Mouse (Mus musculus) limb, embryonic 11.5 days (tissue): Measurements from ENCODE around the gene Gpr87. TPM values are rescaled to one million over a fixed set of nuclear protein-coding genes. Genes with fewer than 3 reads are reported as not detected.
"Not testable (repeated sequence)": the region's sequence is repeated elsewhere in the genome, so short reads cannot be mapped to it uniquely, and the experiment has no call there.

Experiments used
- ATAC-seq: fragments of 200-750 bp; cut with Nextera tagmentation; 2 replicates; pipeline ENCODE4 v1.8.0; 2017; ENCODE audit warnings: low read depth; ENCODE audit not compliant: insufficient number of reproducible peaks, low FRiP score, low TSS enrichment
- DNase-seq: peaks from one replicate; pipeline ENCODE4 v3.0.0-alpha.2; 2015; ENCODE audit warnings: low spot score
- H3K27ac ChIP-seq: fragments of 300-500 bp; sonication (generic); replicated peaks from 2 replicates; pipeline ENCODE4 v1.5.1; 2014; ENCODE audit warnings: low read depth, mild to moderate bottlenecking, low read length
- H3K27me3 ChIP-seq: fragments of 300-500 bp; sonication (generic); 2 replicates; pipeline ENCODE4 v1.6.1; 2014; ENCODE audit warnings: mild to moderate bottlenecking, low read length, mixed read lengths; ENCODE audit not compliant: control insufficient read depth, insufficient read depth
- H3K36me3 ChIP-seq: fragments of 300-500 bp; sonication (generic); 2 replicates; pipeline ENCODE4 v1.6.1; 2014; ENCODE audit warnings: mild to moderate bottlenecking, low read length, moderate library complexity, mixed read lengths; ENCODE audit not compliant: control insufficient read depth, insufficient read depth
- H3K4me1 ChIP-seq: fragments of 300-500 bp; sonication (generic); 2 replicates; pipeline ENCODE4 v1.6.1; 2014; ENCODE audit warnings: low read length, mixed read lengths; ENCODE audit not compliant: control insufficient read depth, insufficient read depth
- H3K4me2 ChIP-seq: fragments of 300-500 bp; sonication (generic); 2 replicates; pipeline ENCODE4 v1.6.1; 2014; ENCODE audit warnings: low read depth, mild to moderate bottlenecking, moderate library complexity; ENCODE audit not compliant: severe bottlenecking
- H3K4me3 ChIP-seq: fragments of 300-500 bp; sonication (generic); 2 replicates; pipeline ENCODE4 v1.5.1; 2014; ENCODE audit warnings: low read depth, low read length
- H3K9ac ChIP-seq: fragments of 300-500 bp; sonication (generic); 2 replicates; pipeline ENCODE4 v1.6.1; 2014; ENCODE audit warnings: mild to moderate bottlenecking, low read length
- H3K9me3 ChIP-seq: fragments of 300-500 bp; sonication (generic); 2 replicates; pipeline ENCODE4 v1.6.1; 2016; ENCODE audit warnings: low read length; ENCODE audit not compliant: control insufficient read depth
- WGBS: fragments of 180-500 bp; shearing (Covaris S2); extraction: QIAGEN DNeasy Blood & Tissue Kit; methylation state at CpG from one replicate; pipeline ENCODE4 v1.1.7; 2014; 5-methylcytosine and 5-hydroxymethylcytosine counted together
- polyA plus RNA-seq: library from polyadenylated mRNA; unstranded; fragments of >200 nt; fragmentation: Nextera tagmentation; extraction: Ambion mirVana; gene quantifications from 2 replicates; pipeline ENCODE4 v1.2.1, GENCODE M21; 2014

Gene Gpr87
- polyA plus RNA-seq, 1 experiment from 2014 or later: 0.68 TPM

DNA sequence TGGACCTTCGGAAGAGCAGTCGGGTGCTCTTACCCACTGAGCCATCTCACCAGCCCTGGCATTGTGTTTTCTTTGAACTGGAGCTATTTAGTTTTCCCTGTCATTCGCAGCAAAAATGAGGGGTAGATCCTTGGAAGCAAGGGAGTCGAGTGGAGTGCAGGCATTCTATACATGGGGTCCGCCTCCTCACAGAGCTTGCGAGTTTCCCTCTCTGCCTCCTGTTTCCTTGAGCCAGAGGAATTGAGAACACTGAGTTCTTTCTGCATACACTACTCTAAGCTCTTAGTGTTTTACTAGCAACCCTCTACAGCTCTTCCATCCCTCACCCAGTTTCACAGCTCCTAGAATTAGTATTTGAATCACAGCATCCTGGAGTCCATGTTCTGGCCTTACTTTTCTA lies 39.5 kb downstream of the Gpr87 start:
- no peak for ATAC-seq
- no peaks in the 10 kb centered on the region for H3K27me3 ChIP-seq
- WGBS: 93% methylated on average over 6 of the region's 6 CpGs
- H3K9me3 ChIP-seq: no peaks in the 10 kb centered on the region
- no peak for DNase-seq
- H3K27ac ChIP-seq: no peak overlapping the region
- no peak overlapping the region for H3K4me3 ChIP-seq
- no peak overlapping the region for H3K4me2 ChIP-seq
- no peaks in the 10 kb centered on the region for H3K4me1 ChIP-seq
- H3K36me3 ChIP-seq: no peaks in the 10 kb centered on the region
- no peak overlapping the region for H3K9ac ChIP-seq

GRCm38 (mm10) chr3:59154888-59155287 lies 40.0 kb downstream of the Gpr87 start:
- no peak overlapping the region for H3K4me2 ChIP-seq
- 65% methylated on average over 2 of the region's 2 CpGs for WGBS
- H3K27me3 ChIP-seq: no peaks in the 10 kb centered on the region
- no peaks in the 10 kb centered on the region for H3K9me3 ChIP-seq
- DNase-seq (no peak), ATAC-seq (no peak)
- no peak overlapping the region for H3K9ac ChIP-seq
- no peak overlapping the region for H3K4me3 ChIP-seq
- H3K27ac ChIP-seq: no peak overlapping the region
- H3K4me1 ChIP-seq: no peaks in the 10 kb centered on the region
- no peaks in the 10 kb centered on the region for H3K36me3 ChIP-seq

GRCm38 (mm10) chr3:59153424-59153823 lies 41.5 kb downstream of the Gpr87 start, which contains the start of gene P2ry14:
TSS of gene P2ry14 (minus strand) at chr3:59153618.
- 84% methylated on average over 5 of the region's 5 CpGs for WGBS
- no peak within 1 kb of the TSS for H3K9ac ChIP-seq
- DNase-seq (no peak), ATAC-seq (no peak)
- H3K4me3 ChIP-seq: no peak within 1 kb of the TSS
- H3K27ac ChIP-seq: no peak within 1 kb of the TSS
- H3K4me2 ChIP-seq: no peak within 1 kb of the TSS
- H3K27me3 ChIP-seq: no peaks in the 10 kb centered on the region
- H3K4me1 ChIP-seq: no peaks in the 10 kb centered on the region
- H3K36me3 ChIP-seq: no peaks in the 10 kb centered on the region
- no peaks in the 10 kb centered on the region for H3K9me3 ChIP-seq

DNA sequence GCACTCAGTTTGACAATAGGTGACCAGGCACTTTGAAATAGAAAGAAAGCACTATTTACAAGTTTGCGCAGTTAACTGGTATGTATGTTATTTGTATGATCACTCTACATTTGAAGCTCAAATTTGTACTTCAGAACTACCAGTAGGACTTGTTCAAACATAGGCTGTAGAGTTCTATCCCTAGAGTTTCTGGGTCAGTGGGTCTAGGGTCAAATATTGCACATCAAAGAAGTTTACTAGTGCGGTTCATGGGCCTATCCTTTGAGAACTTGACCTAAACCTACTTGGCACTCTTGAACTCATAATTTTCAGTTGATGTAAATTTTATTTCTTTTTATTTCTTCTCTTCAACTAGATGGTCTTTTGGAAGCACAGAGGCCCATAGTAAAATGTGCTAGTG lies 44.3 kb downstream of the Gpr87 start:
- no peak for DNase-seq
- Histone ChIP-seq H3K9ac (no peak overlapping the region), H3K36me3 (no peaks in the 10 kb centered on the region), H3K9me3 (no peaks in the 10 kb centered on the region), H3K4me3 (no peak overlapping the region), H3K27me3 (no peaks in the 10 kb centered on the region), H3K4me2 (no peak overlapping the region), H3K27ac (no peak overlapping the region), H3K4me1 (no peaks in the 10 kb centered on the region)
- ATAC-seq: no peak
- WGBS: 95% methylated on average over 2 of the region's 2 CpGs

DNA sequence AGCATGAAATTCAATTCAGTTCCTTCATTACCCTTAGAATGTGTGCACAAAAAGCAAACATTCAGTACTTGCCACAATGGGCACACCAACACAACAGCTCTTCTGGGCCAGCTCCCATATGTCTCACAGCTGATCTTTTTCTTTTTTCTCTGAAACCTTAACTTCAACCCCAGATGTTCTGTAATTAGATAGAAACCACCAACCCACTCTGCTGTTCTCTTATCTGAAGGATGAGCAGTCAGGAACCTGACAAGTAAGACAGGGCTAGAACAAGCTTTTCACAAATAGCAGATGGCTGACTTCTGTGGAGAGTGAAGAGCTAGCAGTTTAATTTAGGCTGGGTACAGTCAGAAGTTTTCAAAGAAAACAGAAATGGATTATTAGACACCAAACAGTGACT lies 45.3 kb downstream of the Gpr87 start:
- no peaks in the 10 kb centered on the region for H3K36me3 ChIP-seq
- DNase-seq (no peak), ATAC-seq (no peak)
- no peak overlapping the region for H3K4me2 ChIP-seq
- H3K4me1 ChIP-seq: no peaks in the 10 kb centered on the region
- H3K4me3 ChIP-seq: no peak overlapping the region
- no peaks in the 10 kb centered on the region for H3K9me3 ChIP-seq
- no peak overlapping the region for H3K9ac ChIP-seq
- H3K27me3 ChIP-seq: no peaks in the 10 kb centered on the region
- no peak overlapping the region for H3K27ac ChIP-seq

- H3K9me3 ChIP-seq: no peaks in the 10 kb centered on the region
- no peak overlapping the region for H3K9ac ChIP-seq
- H3K4me1 ChIP-seq: no peaks in the 10 kb centered on the region
- H3K4me3 ChIP-seq: no peak overlapping the region
- no peak for ATAC-seq
- H3K4me2 ChIP-seq: no peak overlapping the region
- no peaks in the 10 kb centered on the region for H3K36me3 ChIP-seq
- no peaks in the 10 kb centered on the region for H3K27me3 ChIP-seq
- 48% methylated on average over 5 of the region's 5 CpGs for WGBS
- no peak for DNase-seq
- H3K27ac ChIP-seq: no peak overlapping the region
Observed at GRCm38 (mm10) chr3:59145194-59145593, 49.7 kb downstream of the Gpr87 start.

DNA sequence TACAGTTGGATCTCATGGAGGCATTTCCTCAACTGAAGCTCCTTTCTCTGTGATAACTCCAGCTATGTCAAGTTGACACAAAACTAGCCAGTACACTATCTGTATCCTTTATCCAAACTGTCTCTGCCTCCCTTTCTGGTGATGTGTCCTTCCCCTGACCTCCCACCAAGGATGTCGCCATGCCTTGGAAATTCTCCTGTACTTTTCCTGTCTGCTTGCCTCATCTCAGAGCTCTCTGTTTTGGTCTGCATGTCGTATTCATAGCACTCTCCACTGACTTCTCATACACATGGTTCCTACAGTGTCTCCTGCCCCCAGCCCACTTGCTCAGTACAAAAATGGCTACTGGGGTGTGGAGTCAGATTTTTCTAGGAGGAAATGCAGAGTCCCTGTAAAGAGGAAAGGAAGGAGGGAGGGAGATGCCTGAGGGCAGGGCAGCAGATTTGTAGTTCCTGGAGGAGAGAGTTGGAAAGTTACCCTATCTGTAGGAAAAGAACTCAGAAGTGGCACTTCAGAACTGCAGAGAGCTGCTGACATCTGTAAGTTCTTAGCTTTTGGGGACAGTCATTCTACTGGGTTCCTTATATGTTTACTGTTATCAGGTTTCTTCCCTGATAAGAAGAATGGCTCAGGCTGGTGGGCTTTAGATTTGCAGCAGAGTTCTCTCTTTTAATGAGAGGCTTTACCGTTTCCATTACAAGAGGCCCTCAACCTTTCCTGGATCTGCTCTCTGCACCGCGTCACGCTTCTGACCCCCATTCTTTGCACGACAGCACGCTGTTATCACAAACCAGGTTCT lies 53.2 kb downstream of the Gpr87 start:
- DNase-seq (no peak), ATAC-seq (no peak)
- Histone ChIP-seq H3K9ac (no peak overlapping the region), H3K9me3 (no peaks in the 10 kb centered on the region), H3K36me3 (no peaks in the 10 kb centered on the region), H3K4me3 (no peak overlapping the region), H3K27me3 (no peaks in the 10 kb centered on the region), H3K27ac (no peak overlapping the region), H3K4me2 (no peak overlapping the region), H3K4me1 (no peaks in the 10 kb centered on the region)
- WGBS: 71% methylated on average over 8 of the region's 8 CpGs

DNA sequence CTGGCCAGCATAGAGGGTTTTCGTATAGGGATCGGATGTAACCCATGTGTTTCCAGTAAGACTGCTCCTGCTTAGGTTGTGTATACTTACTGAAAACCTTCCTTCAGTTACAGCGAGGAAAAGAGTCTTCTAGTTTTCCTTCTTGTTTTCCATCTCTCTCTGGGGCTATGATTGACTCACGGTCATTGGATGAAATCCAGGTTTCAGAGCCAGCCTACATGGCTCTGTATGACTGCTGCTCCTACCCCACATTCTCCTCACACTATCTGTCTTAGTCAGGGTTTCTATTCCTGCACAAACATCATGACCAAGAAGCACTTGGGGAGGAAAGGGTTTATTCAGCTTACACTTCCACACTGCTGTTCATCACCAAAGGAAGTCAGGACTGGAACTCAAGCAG lies 54.0 kb downstream of the Gpr87 start:
- not testable (repeated sequence) for H3K4me2 ChIP-seq, DNase-seq, H3K9ac ChIP-seq, ATAC-seq, H3K27ac ChIP-seq, H3K36me3 ChIP-seq, H3K4me1 ChIP-seq, H3K4me3 ChIP-seq, H3K9me3 ChIP-seq, H3K27me3 ChIP-seq
- 91% methylated on average over 4 of the region's 4 CpGs for WGBS

GRCm38 (mm10) chr3:59140115-59140514 lies 54.8 kb downstream of the Gpr87 start:
- Histone ChIP-seq H3K9me3 (no peaks in the 10 kb centered on the region), H3K27ac (no peak overlapping the region), H3K4me2 (no peak overlapping the region), H3K36me3 (no peaks in the 10 kb centered on the region), H3K4me3 (no peak overlapping the region), H3K4me1 (no peaks in the 10 kb centered on the region), H3K27me3 (no peaks in the 10 kb centered on the region), H3K9ac (no peak overlapping the region)
- ATAC-seq (no peak), DNase-seq (no peak)
- 70% methylated on average over 2 of the region's 2 CpGs for WGBS
